Mouse (Mus musculus) neural tube, embryonic 12.5 days (tissue): Measurements from ENCODE around the gene Tmem232. TPM values are rescaled to one million over a fixed set of nuclear protein-coding genes. Genes with fewer than 3 reads are reported as not detected.

ENCODE experiments used
- ATAC-seq: fragments of 200-750 bp; cut with Nextera tagmentation; 2 replicates; pipeline ENCODE4 v1.8.0; 2017; ENCODE audit warnings: low read depth, mild to moderate bottlenecking, moderate TSS enrichment, moderate library complexity; ENCODE audit not compliant: low FRiP score
- H3K27ac ChIP-seq: fragments of 300-500 bp; sonication (generic); 2 replicates; pipeline ENCODE4 v1.5.1; 2016
- H3K27me3 ChIP-seq: fragments of 300-500 bp; sonication (generic); replicated peaks from 2 replicates; pipeline ENCODE4 v1.6.1; 2016; ENCODE audit warnings: mild to moderate bottlenecking
- H3K36me3 ChIP-seq: fragments of 300-500 bp; sonication (generic); 2 replicates; pipeline ENCODE4 v1.6.1; 2016; ENCODE audit warnings: mild to moderate bottlenecking
- H3K4me1 ChIP-seq: fragments of 300-500 bp; sonication (generic); 2 replicates; pipeline ENCODE4 v1.6.1; 2016
- H3K4me2 ChIP-seq: fragments of 300-500 bp; sonication (generic); replicated peaks from 2 replicates; pipeline ENCODE4 v1.6.1; 2016; ENCODE audit warnings: mild to moderate bottlenecking
- H3K4me3 ChIP-seq: fragments of 300-500 bp; sonication (generic); 2 replicates; pipeline ENCODE4 v1.5.1; 2016
- H3K9ac ChIP-seq: fragments of 300-500 bp; sonication (generic); 2 replicates; pipeline ENCODE4 v1.6.1; 2016; ENCODE audit warnings: mild to moderate bottlenecking
- H3K9me3 ChIP-seq: fragments of 300-500 bp; sonication (generic); 2 replicates; pipeline ENCODE4 v1.6.1; 2016; ENCODE audit warnings: mild to moderate bottlenecking
- WGBS: fragments of 180-500 bp; shearing (Covaris S2); methylation state at CpG from one replicate; pipeline ENCODE4 v1.1.7; 2016; 5-methylcytosine and 5-hydroxymethylcytosine counted together
- polyA plus RNA-seq: library from polyadenylated mRNA; unstranded; fragments of >200 nt; fragmentation: Nextera tagmentation; extraction: Ambion mirVana; gene quantifications from 2 replicates; pipeline ENCODE4 v1.2.1, GENCODE M21; 2016

Gene Tmem232
- 0.14 and 0.23 TPM in 2 replicates for polyA plus RNA-seq

- Histone ChIP-seq H3K27ac (no peak within 1 kb of the TSS), H3K4me3 (peak within 1 kb of the TSS; percentile 27), H3K4me2 (peak within 1 kb of the TSS; percentile 64), H3K4me1 (no peaks in the 10 kb centered on the region), H3K36me3 (no peaks in the 10 kb centered on the region), H3K27me3 (no peaks in the 10 kb centered on the region), H3K9me3 (no peaks in the 10 kb centered on the region), H3K9ac (peak within 1 kb of the TSS; percentile 5; the same call in 1 of the 2 replicates)
- WGBS = 18% methylated on average over 26 of the region's 26 CpGs
- ATAC-seq = peak; percentile 91
Observed at GRCm38 (mm10) chr17:65540441-65541272, at the start of gene Tmem232. Gene Tmem232, minus strand, starts transcription at chr17:65540782.

- peaks cover 7% of the 10 kb centered on the region; the same call in 1 of the 2 replicates for H3K36me3 ChIP-seq
- H3K4me1 ChIP-seq = no peaks in the 10 kb centered on the region
- H3K4me2 ChIP-seq = no peak overlapping the region
- H3K4me3 ChIP-seq = no peak overlapping the region
- no peaks in the 10 kb centered on the region for H3K27me3 ChIP-seq
- H3K9me3 ChIP-seq = no peaks in the 10 kb centered on the region
- H3K27ac ChIP-seq = no peak overlapping the region
- WGBS = 94% methylated on average over 3 of the region's 3 CpGs
- ATAC-seq = no peak
- H3K9ac ChIP-seq = no peak overlapping the region
Observed at GRCm38 (mm10) chr17:65586892-65587291, 46.3 kb upstream of the Tmem232 start.

DNA sequence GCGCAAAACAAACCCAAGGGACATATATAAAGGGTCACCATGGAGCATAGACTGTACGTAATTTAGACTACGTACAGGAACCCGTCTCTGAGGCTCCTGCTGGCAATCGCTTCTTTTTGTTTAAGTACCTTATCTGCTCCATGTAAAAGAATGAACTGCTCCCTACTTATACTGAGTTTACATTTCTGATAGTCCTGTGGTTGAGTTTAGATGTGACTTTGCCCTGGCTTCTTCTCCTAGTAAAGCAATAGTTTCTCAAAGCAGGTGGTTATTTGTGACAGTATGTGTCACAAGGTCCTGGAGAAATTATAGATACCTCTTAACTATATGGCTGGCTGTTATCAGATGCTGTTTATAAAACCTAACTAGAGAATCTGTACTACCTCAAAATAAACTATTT lies 40.9 kb upstream of the Tmem232 start:
- H3K27me3 ChIP-seq = no peaks in the 10 kb centered on the region
- H3K4me1 ChIP-seq = no peaks in the 10 kb centered on the region
- H3K36me3 ChIP-seq = peaks cover 24% of the 10 kb centered on the region
- 86% methylated on average over 5 of the region's 5 CpGs for WGBS
- H3K9ac ChIP-seq = no peak overlapping the region
- no peak overlapping the region for H3K4me3 ChIP-seq
- no peak for ATAC-seq
- no peak overlapping the region for H3K27ac ChIP-seq
- H3K4me2 ChIP-seq = no peak overlapping the region
- H3K9me3 ChIP-seq = no peaks in the 10 kb centered on the region

GRCm38 (mm10) chr17:65579766-65580165 lies 39.2 kb upstream of the Tmem232 start:
- 95% methylated on average over 7 of the region's 7 CpGs for WGBS
- H3K27me3 ChIP-seq = no peaks in the 10 kb centered on the region
- H3K36me3 ChIP-seq = peaks cover 24% of the 10 kb centered on the region

DNA sequence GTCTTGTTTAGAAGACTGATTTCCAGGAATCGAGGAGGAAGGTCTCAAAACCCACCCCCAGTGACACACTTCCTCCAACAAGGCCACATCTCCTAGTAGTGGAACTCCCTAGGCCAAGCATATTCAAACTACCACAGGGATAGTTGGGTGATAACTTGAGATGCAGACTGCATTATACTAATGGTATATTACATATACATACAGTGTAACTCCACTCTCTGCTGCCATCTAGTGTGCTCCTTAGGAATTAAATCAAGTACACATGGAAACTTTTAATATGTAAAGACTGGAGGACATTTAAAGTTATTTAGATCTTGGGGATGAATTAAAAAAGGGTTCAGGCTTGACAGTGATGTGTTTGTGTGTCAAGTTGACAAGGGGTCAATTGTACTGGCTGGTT lies 34.8 kb upstream of the Tmem232 start:
- H3K27ac ChIP-seq = no peak overlapping the region
- no peaks in the 10 kb centered on the region for H3K4me1 ChIP-seq
- ATAC-seq = no peak
- 87% methylated on average over 1 of the region's 1 CpGs for WGBS
- no peaks in the 10 kb centered on the region for H3K9me3 ChIP-seq
- H3K27me3 ChIP-seq = no peaks in the 10 kb centered on the region
- no peak overlapping the region for H3K4me2 ChIP-seq
- H3K9ac ChIP-seq = no peak overlapping the region
- peaks cover 9% of the 10 kb centered on the region for H3K36me3 ChIP-seq
- H3K4me3 ChIP-seq = no peak overlapping the region

More at GRCm38 (mm10) chr17:65579766-65580165, 39.2 kb upstream of the Tmem232 start:
- Histone ChIP-seq H3K9ac (no peak overlapping the region), H3K4me2 (no peak overlapping the region), H3K4me3 (no peak overlapping the region), H3K4me1 (no peaks in the 10 kb centered on the region), H3K9me3 (no peaks in the 10 kb centered on the region), H3K27ac (no peak overlapping the region)
- no peak for ATAC-seq

- H3K4me3 ChIP-seq = no peak overlapping the region
- H3K4me2 ChIP-seq = no peak overlapping the region
- no peak overlapping the region for H3K9ac ChIP-seq
- H3K27ac ChIP-seq = no peak overlapping the region
- H3K36me3 ChIP-seq = peaks cover 6% of the 10 kb centered on the region
- H3K4me1 ChIP-seq = no peaks in the 10 kb centered on the region
- H3K27me3 ChIP-seq = no peaks in the 10 kb centered on the region
- no peak for ATAC-seq
- H3K9me3 ChIP-seq = no peaks in the 10 kb centered on the region
- 85% methylated on average over 8 of the region's 8 CpGs for WGBS
Observed at GRCm38 (mm10) chr17:65574850-65575249, 34.3 kb upstream of the Tmem232 start.

GRCm38 (mm10) chr17:65571866-65572265 lies 31.3 kb upstream of the Tmem232 start:
- ATAC-seq = no peak
- WGBS = 90% methylated on average over 9 of the region's 9 CpGs
- H3K9me3 ChIP-seq = no peaks in the 10 kb centered on the region
- H3K4me3 ChIP-seq = no peak overlapping the region
- no peak overlapping the region for H3K9ac ChIP-seq
- no peaks in the 10 kb centered on the region for H3K4me1 ChIP-seq
- H3K4me2 ChIP-seq = no peak overlapping the region
- H3K27me3 ChIP-seq = no peaks in the 10 kb centered on the region
- no peaks in the 10 kb centered on the region for H3K36me3 ChIP-seq
- H3K27ac ChIP-seq = no peak overlapping the region

DNA sequence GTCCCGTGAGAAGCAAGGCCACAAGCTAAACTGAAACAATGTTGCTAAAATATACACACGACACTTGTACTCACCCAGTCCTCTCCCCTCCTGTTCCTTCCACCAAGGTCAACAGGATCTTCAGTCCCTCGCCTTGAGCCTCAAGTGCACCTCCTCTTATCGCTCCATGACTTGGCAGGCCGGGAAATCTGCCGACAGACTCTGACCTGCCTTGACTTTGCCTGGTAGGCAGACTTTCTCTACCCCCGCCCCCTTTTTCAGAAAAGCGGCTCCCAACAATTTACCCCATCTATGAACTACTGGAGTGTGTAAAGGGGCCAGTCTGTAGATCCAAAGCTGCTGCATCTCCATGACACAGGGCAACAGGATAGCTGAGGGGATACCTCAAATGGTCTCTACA lies 30.9 kb upstream of the Tmem232 start:
- Histone ChIP-seq H3K9ac (no peak overlapping the region), H3K4me3 (no peak overlapping the region), H3K9me3 (no peaks in the 10 kb centered on the region), H3K36me3 (no peaks in the 10 kb centered on the region), H3K27ac (no peak overlapping the region), H3K4me1 (no peaks in the 10 kb centered on the region), H3K27me3 (no peaks in the 10 kb centered on the region), H3K4me2 (no peak overlapping the region)
- WGBS = 89% methylated on average over 8 of the region's 8 CpGs
- no peak for ATAC-seq

GRCm38 (mm10) chr17:65564189-65564588 lies 23.6 kb upstream of the Tmem232 start:
- no peak overlapping the region for H3K4me3 ChIP-seq
- no peak overlapping the region for H3K9ac ChIP-seq
- H3K36me3 ChIP-seq = no peaks in the 10 kb centered on the region
- H3K9me3 ChIP-seq = no peaks in the 10 kb centered on the region
- WGBS = 73% methylated on average over 5 of the region's 5 CpGs
- no peak overlapping the region for H3K27ac ChIP-seq
- no peak for ATAC-seq
- no peaks in the 10 kb centered on the region; the same call in 1 of the 2 replicates for H3K4me1 ChIP-seq
- no peak overlapping the region for H3K4me2 ChIP-seq
- H3K27me3 ChIP-seq = no peaks in the 10 kb centered on the region

DNA sequence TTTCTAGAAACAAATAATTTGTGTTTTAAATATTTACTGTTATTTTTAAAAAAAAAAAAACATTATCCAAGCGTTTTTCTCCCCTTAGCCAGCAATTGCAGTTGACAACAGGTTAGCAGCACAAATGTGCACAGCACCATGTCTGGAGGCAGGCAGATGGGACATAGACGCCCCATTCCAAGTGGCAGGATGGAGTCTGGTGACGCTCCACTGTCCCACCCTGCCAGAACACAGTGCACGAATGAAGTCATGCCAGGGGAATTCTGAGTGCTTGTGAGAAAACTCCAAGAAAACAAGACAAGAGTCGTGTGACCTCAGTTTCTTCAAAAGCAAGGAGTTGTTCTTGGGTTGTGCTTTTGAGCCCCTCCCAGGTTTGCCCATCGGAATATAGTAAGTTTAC lies 22.8 kb upstream of the Tmem232 start:
- Histone ChIP-seq H3K4me1 (no peaks in the 10 kb centered on the region; the same call in 1 of the 2 replicates), H3K9ac (no peak overlapping the region), H3K27ac (no peak overlapping the region), H3K36me3 (no peaks in the 10 kb centered on the region), H3K4me3 (no peak overlapping the region), H3K4me2 (no peak overlapping the region), H3K9me3 (no peaks in the 10 kb centered on the region), H3K27me3 (no peaks in the 10 kb centered on the region)
- 69% methylated on average over 6 of the region's 6 CpGs for WGBS
- no peak for ATAC-seq

DNA sequence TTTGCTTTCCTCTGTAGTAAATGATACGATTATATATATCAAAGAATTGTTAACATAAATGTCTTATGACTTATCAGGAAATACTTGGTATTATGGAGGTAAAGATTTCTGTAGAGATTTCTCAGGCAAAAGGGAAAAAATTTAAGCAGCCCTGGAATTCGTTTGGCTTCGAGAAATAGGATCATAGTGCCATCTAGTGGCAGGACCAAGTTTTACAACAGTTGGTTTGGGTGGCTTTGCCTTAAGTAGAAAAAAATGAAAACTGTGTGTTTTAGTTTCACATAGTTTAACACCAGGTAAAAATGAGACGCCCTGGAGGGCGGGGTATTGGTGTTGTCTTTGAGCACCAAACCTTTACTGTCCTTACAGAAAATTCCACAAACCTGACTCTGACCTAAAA lies 22.2 kb upstream of the Tmem232 start:
- no peaks in the 10 kb centered on the region for H3K9me3 ChIP-seq
- no peaks in the 10 kb centered on the region for H3K27me3 ChIP-seq
- no peaks in the 10 kb centered on the region; the same call in 1 of the 2 replicates for H3K4me1 ChIP-seq
- no peak overlapping the region for H3K9ac ChIP-seq
- H3K4me3 ChIP-seq = no peak overlapping the region
- no peaks in the 10 kb centered on the region for H3K36me3 ChIP-seq
- H3K4me2 ChIP-seq = no peak overlapping the region
- no peak overlapping the region for H3K27ac ChIP-seq
- WGBS = 6% methylated on average over 5 of the region's 5 CpGs
- ATAC-seq = no peak

GRCm38 (mm10) chr17:65561361-65562015 lies 20.9 kb upstream of the Tmem232 start:
- Histone ChIP-seq H3K9me3 (no peaks in the 10 kb centered on the region), H3K9ac (no peak overlapping the region), H3K36me3 (no peaks in the 10 kb centered on the region), H3K4me3 (no peak overlapping the region), H3K4me2 (no peak overlapping the region), H3K27ac (no peak overlapping the region), H3K27me3 (no peaks in the 10 kb centered on the region), H3K4me1 (no peaks in the 10 kb centered on the region; the same call in 1 of the 2 replicates)
- 87% methylated on average over 6 of the region's 6 CpGs for WGBS
- ATAC-seq = no peak
